ENCODE assay signal across 11 mouse cellular contexts in the genomic region with DNA sequence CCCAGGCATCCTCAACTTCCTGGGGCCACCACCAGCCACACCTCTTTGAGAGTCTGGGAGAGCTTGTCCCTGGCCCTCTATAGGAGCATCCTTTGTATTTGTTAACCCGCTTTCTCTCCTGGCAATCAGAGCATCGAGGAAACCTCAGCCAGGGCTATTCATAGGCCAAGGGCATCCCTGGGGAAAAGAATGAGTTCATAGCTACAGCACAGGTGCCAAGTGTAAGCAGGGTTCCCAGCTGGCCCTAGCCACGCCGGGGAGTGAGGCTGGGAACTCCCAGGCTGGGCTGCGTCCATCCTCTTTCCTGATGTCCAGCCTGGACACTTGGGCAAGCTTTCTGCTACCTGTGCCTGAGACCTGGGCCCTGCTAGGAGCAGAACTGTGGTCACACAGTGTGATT.
DNase-seq lines count a peak whose midpoint lies in the region; ATAC-seq lines count a peak whose summit lies in the region.
"Had no signal": no experiment of that assay in that cellular context is flagged by ENCODE, and none has a peak within 500 bp of the region (broad histone marks: within the 10 kb centered on the region; RNA-seq: fewer than 3 reads in every experiment).

No protein-coding gene starts in this region.

- H3K27ac ChIP-seq in midbrain, embryonic 14.5 days (replicated peaks; ENCODE audit: low read depth, low read length) = no peak overlapping the region
- no peak overlapping the region for H3K27ac ChIP-seq in midbrain, embryonic 13.5 days
- H3K27ac ChIP-seq in hindbrain, embryonic 16.5 days (ENCODE audit: low read depth, low read length) = no peak overlapping the region
- H3K27ac ChIP-seq: liver, embryonic 14.5 days; midbrain, embryonic 12.5 days had no signal

- H3K9ac ChIP-seq in midbrain, embryonic 14.5 days (replicated peaks; ENCODE audit: low read length) = no peak overlapping the region
- H3K9ac ChIP-seq in midbrain, embryonic 13.5 days (replicated peaks) = no peak overlapping the region
- H3K9ac ChIP-seq in hindbrain, embryonic 16.5 days (ENCODE audit: low read depth, low read length) = no peak overlapping the region
- H3K9ac ChIP-seq: liver, embryonic 14.5 days; midbrain, embryonic 12.5 days had no signal

- H3K27me3 ChIP-seq in midbrain, embryonic 14.5 days (ENCODE audit: control insufficient read depth, insufficient read depth, low read length) = no peaks in the 10 kb centered on the region
- no peaks in the 10 kb centered on the region for H3K27me3 ChIP-seq in midbrain, embryonic 13.5 days
- no peaks in the 10 kb centered on the region for H3K27me3 ChIP-seq in hindbrain, embryonic 16.5 days (replicated peaks; ENCODE audit: control insufficient read depth, insufficient read depth, low read length)
- H3K27me3 ChIP-seq: midbrain, embryonic 12.5 days had no signal

- no peaks in the 10 kb centered on the region for H3K9me3 ChIP-seq in midbrain, embryonic 14.5 days (ENCODE audit: control insufficient read depth, low read length)
- H3K9me3 ChIP-seq in midbrain, embryonic 13.5 days = no peaks in the 10 kb centered on the region
- no peaks in the 10 kb centered on the region for H3K9me3 ChIP-seq in hindbrain, embryonic 16.5 days (ENCODE audit: control insufficient read depth, low read length)
- H3K9me3 ChIP-seq: midbrain, embryonic 12.5 days had no signal

- DNase-seq in adrenal gland, adult 2 months = peak; percentile 38
- DNase-seq in adrenal gland, postnatal 4 days (ENCODE audit: low spot score in 2 of 2) = no peak
- DNase-seq in midbrain, embryonic 14.5 days = peak; percentile 35
- peak; percentile 74 to 80 for DNase-seq in cerebellum, postnatal 36 days
- no peak for DNase-seq in testis, postnatal 10 days (ENCODE audit: low spot score)
- DNase-seq in left cerebral cortex, adult 18-20 months (ENCODE audit: low spot score in 2 of 2) = no peak
- DNase-seq: kidney, adult 8-10 months had no signal

- H3K4me1 ChIP-seq in midbrain, embryonic 14.5 days (ENCODE audit: control insufficient read depth, insufficient read depth, low read length) = peaks cover 35% of the 10 kb centered on the region
- peaks cover 43% of the 10 kb centered on the region for H3K4me1 ChIP-seq in midbrain, embryonic 13.5 days (replicated peaks)
- H3K4me1 ChIP-seq in hindbrain, embryonic 16.5 days (ENCODE audit: control insufficient read depth, insufficient read depth, low read depth, low read length) = peaks cover 32% of the 10 kb centered on the region

- no peaks in the 10 kb centered on the region for H3K36me3 ChIP-seq in midbrain, embryonic 14.5 days (ENCODE audit: control insufficient read depth, insufficient read depth, low read length)
- H3K36me3 ChIP-seq in midbrain, embryonic 13.5 days = no peaks in the 10 kb centered on the region
- no peaks in the 10 kb centered on the region for H3K36me3 ChIP-seq in hindbrain, embryonic 16.5 days (ENCODE audit: control insufficient read depth, insufficient read depth, low read length)
- H3K36me3 ChIP-seq: midbrain, embryonic 12.5 days had no signal

- no peak overlapping the region for H3K4me2 ChIP-seq in midbrain, embryonic 14.5 days (ENCODE audit: low read length)
- H3K4me2 ChIP-seq in midbrain, embryonic 13.5 days (replicated peaks) = no peak overlapping the region
- H3K4me2 ChIP-seq in hindbrain, embryonic 16.5 days (ENCODE audit: low read length) = no peak overlapping the region
- H3K4me2 ChIP-seq: midbrain, embryonic 12.5 days had no signal

- H3K4me3 ChIP-seq in midbrain, embryonic 14.5 days (replicated peaks; ENCODE audit: low read depth, low read length) = no peak overlapping the region
- no peak overlapping the region for H3K4me3 ChIP-seq in midbrain, embryonic 13.5 days (replicated peaks)
- H3K4me3 ChIP-seq in hindbrain, embryonic 16.5 days (ENCODE audit: low read length) = no peak overlapping the region
- H3K4me3 ChIP-seq: midbrain, embryonic 12.5 days had no signal

- 67% methylated on average over 5 of the region's 5 CpGs for WGBS in midbrain, embryonic 14.5 days
- 57% methylated on average over 5 of the region's 5 CpGs for WGBS in midbrain, embryonic 13.5 days
- WGBS in hindbrain, embryonic 16.5 days = 42% methylated on average over 5 of the region's 5 CpGs

- no peak for ATAC-seq in midbrain, embryonic 14.5 days (ENCODE audit: low FRiP score, low TSS enrichment)
- ATAC-seq in midbrain, embryonic 13.5 days = no peak
- peak; percentile 37 for ATAC-seq in hindbrain, embryonic 16.5 days

Comparison
In these comparisons a context has a peak if more than half of its experiments do, and no peak if none do; other contexts are left out.
1. DNase-seq: peak in adrenal gland, adult 2 months (single experiment), midbrain, embryonic 14.5 days (single experiment) and cerebellum, postnatal 36 days (2 of 2); none in adrenal gland, postnatal 4 days (0 of 2), testis, postnatal 10 days (single experiment) and left cerebral cortex, adult 18-20 months (0 of 2).